Mouse (Mus musculus) left cerebral cortex, adult 6 months (tissue): ENCODE results near the gene Nrxn1. TPM values are rescaled to one million over a fixed set of nuclear protein-coding genes. Genes with fewer than 3 reads are reported as not detected.

Source experiments
- long read RNA-seq, 2 experiments: library from polyadenylated mRNA; unstranded; transcript quantifications; one replicate each; pipeline ENCODE4 v2.0.0; 2019 to 2020
- polyA plus RNA-seq: library from polyadenylated mRNA; unstranded; fragments of <200 nt; fragmentation: Nextera tagmentation; gene quantifications from 2 replicates; pipeline ENCODE4 v1.2.3, GENCODE M21; 2021

Gene Nrxn1
- polyA plus RNA-seq = 267 and 351 TPM in 2 replicates
- long read RNA-seq, experiment 1, transcript Nrxn1-217 (7 exons, 3,021 nt) = minor isoform, 52 of 393 reads
- long read RNA-seq, experiment 1, transcript Nrxn1-215 (3 exons, 1,439 nt) = minor isoform, 9 of 393 reads
- long read RNA-seq, experiment 1, transcript Nrxn1-213 (7 exons, 2,477 nt) = minor isoform, 51 of 393 reads
- long read RNA-seq, experiment 1, transcript Nrxn1-204 (6 exons, 3,414 nt) = major isoform, 103 of 393 reads
- long read RNA-seq, experiment 1, partial matches to known transcripts = 24 of 393 reads
- long read RNA-seq, experiment 1, other reads (novel, unspliced or antisense) = 147 of 393 reads
- long read RNA-seq, experiment 2, full-length matches to known transcripts = 267 of 635 reads
- long read RNA-seq, experiment 2, partial matches to known transcripts = 173 of 635 reads
- long read RNA-seq, experiment 2, other reads (novel, unspliced or antisense) = 195 of 635 reads

DNA sequence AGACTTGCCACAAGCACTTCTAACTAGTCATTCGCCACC lies at the start of gene Nrxn1:
Gene Nrxn1 (minus strand): TSS at position 30 of the 39 bp plus-strand sequence.

